Mouse (Mus musculus) heart, embryonic 15.5 days (tissue): ENCODE measurements at regions not wholly inside any gene's neighbourhood (a gene's known extent, or its start where the extent isn't known, plus 50 kb on each side); places are given as distances from the start of the nearest gene placed in this dataset.

ENCODE experiments used
- ATAC-seq: fragments of 200-750 bp; cut with Nextera tagmentation; replicated peaks from 2 replicates; pipeline ENCODE4 v1.8.0; 2017; ENCODE audit warnings: low read depth, moderate TSS enrichment; ENCODE audit not compliant: insufficient number of reproducible peaks, insufficient read depth, low FRiP score
- H3K27ac ChIP-seq: fragments of 300-500 bp; sonication (generic); 2 replicates; pipeline ENCODE4 v1.5.1; 2015; ENCODE audit warnings: mild to moderate bottlenecking, inconsistent platforms
- H3K27me3 ChIP-seq: fragments of 300-500 bp; sonication (generic); 2 replicates; pipeline ENCODE4 v1.6.1; 2015; ENCODE audit warnings: inconsistent platforms
- H3K36me3 ChIP-seq: fragments of 300-500 bp; sonication (generic); 2 replicates; pipeline ENCODE4 v1.6.1; 2015; ENCODE audit warnings: mild to moderate bottlenecking, inconsistent platforms
- H3K4me1 ChIP-seq: fragments of 300-500 bp; sonication (generic); replicated peaks from 2 replicates; pipeline ENCODE4 v1.6.1; 2015; ENCODE audit warnings: inconsistent platforms
- H3K4me2 ChIP-seq: fragments of 300-500 bp; sonication (generic); 2 replicates; pipeline ENCODE4 v1.6.1; 2015; ENCODE audit warnings: inconsistent platforms, mild to moderate bottlenecking, moderate library complexity
- H3K4me3 ChIP-seq: fragments of 300-500 bp; sonication (generic); 2 replicates; pipeline ENCODE4 v1.5.1; 2015; ENCODE audit warnings: mild to moderate bottlenecking, inconsistent platforms
- H3K9ac ChIP-seq: fragments of 300-500 bp; sonication (generic); 2 replicates; pipeline ENCODE4 v1.6.1; 2015; ENCODE audit warnings: mild to moderate bottlenecking, inconsistent platforms
- H3K9me3 ChIP-seq: fragments of 300-500 bp; sonication (generic); replicated peaks from 2 replicates; pipeline ENCODE4 v1.6.1; 2016; ENCODE audit warnings: inconsistent platforms
- WGBS: fragments of 180-500 bp; shearing (Covaris S2); methylation state at CpG from one replicate; pipeline ENCODE4 v1.1.7; 2015; ENCODE audit warnings: mixed read lengths; 5-methylcytosine and 5-hydroxymethylcytosine counted together

- Histone ChIP-seq H3K4me3 (no peak overlapping the region), H3K4me1 (no peaks in the 10 kb centered on the region), H3K4me2 (no peak overlapping the region), H3K9me3 (no peaks in the 10 kb centered on the region), H3K36me3 (no peaks in the 10 kb centered on the region), H3K27ac (no peak overlapping the region), H3K27me3 (no peaks in the 10 kb centered on the region), H3K9ac (no peak overlapping the region)
- 72% methylated on average over 4 of the region's 4 CpGs for WGBS
- ATAC-seq: no peak
These were observed 979.7 kb downstream of the Slc22a22 start for GRCm38 (mm10) chr15:56497757-56498156.

GRCm38 (mm10) chr15:56496355-56496754 lies 981.1 kb downstream of the Slc22a22 start:
- no peaks in the 10 kb centered on the region for H3K9me3 ChIP-seq
- H3K9ac ChIP-seq: no peak overlapping the region
- no peak overlapping the region for H3K27ac ChIP-seq
- ATAC-seq: no peak
- no peaks in the 10 kb centered on the region for H3K4me1 ChIP-seq
- H3K36me3 ChIP-seq: no peaks in the 10 kb centered on the region
- no peak overlapping the region for H3K4me2 ChIP-seq
- H3K4me3 ChIP-seq: no peak overlapping the region
- no peaks in the 10 kb centered on the region for H3K27me3 ChIP-seq
- 73% methylated on average over 2 of the region's 2 CpGs for WGBS

- Histone ChIP-seq H3K36me3 (no peaks in the 10 kb centered on the region), H3K27me3 (no peaks in the 10 kb centered on the region), H3K4me2 (no peak overlapping the region), H3K9ac (no peak overlapping the region), H3K4me3 (no peak overlapping the region), H3K4me1 (no peaks in the 10 kb centered on the region), H3K27ac (no peak overlapping the region), H3K9me3 (no peaks in the 10 kb centered on the region)
- WGBS: 64% methylated on average over 3 of the region's 3 CpGs
- ATAC-seq: no peak
These were observed 991.5 kb downstream of the Slc22a22 start for GRCm38 (mm10) chr15:56485931-56486330.

GRCm38 (mm10) chr15:56484693-56485092 lies 992.7 kb downstream of the Slc22a22 start:
- Histone ChIP-seq H3K4me1 (no peaks in the 10 kb centered on the region), H3K27me3 (no peaks in the 10 kb centered on the region), H3K4me2 (no peak overlapping the region), H3K9me3 (no peaks in the 10 kb centered on the region), H3K4me3 (no peak overlapping the region), H3K27ac (no peak overlapping the region), H3K36me3 (no peaks in the 10 kb centered on the region), H3K9ac (no peak overlapping the region)
- WGBS: 68% methylated on average over 3 of the region's 3 CpGs
- ATAC-seq: no peak

GRCm38 (mm10) chr15:56479682-56480081 lies 997.7 kb downstream of the Slc22a22 start:
- no peak overlapping the region for H3K4me3 ChIP-seq
- H3K36me3 ChIP-seq: no peaks in the 10 kb centered on the region
- no peak for ATAC-seq
- H3K4me2 ChIP-seq: no peak overlapping the region
- no peaks in the 10 kb centered on the region for H3K9me3 ChIP-seq
- no peak overlapping the region for H3K9ac ChIP-seq
- H3K27ac ChIP-seq: no peak overlapping the region
- no peaks in the 10 kb centered on the region for H3K27me3 ChIP-seq
- H3K4me1 ChIP-seq: no peaks in the 10 kb centered on the region

- WGBS: 66% methylated on average over 3 of the region's 3 CpGs
- Histone ChIP-seq H3K36me3 (no peaks in the 10 kb centered on the region), H3K27ac (no peak overlapping the region), H3K4me2 (no peak overlapping the region), H3K9me3 (no peaks in the 10 kb centered on the region), H3K4me3 (no peak overlapping the region), H3K27me3 (no peaks in the 10 kb centered on the region), H3K9ac (no peak overlapping the region), H3K4me1 (no peaks in the 10 kb centered on the region)
- no peak for ATAC-seq
These were observed 998.4 kb downstream of the Slc22a22 start for GRCm38 (mm10) chr15:56479015-56479414.

- WGBS: 80% methylated on average over 1 of the region's 1 CpGs
- no peak overlapping the region for H3K4me3 ChIP-seq
- H3K4me2 ChIP-seq: no peak overlapping the region
- H3K4me1 ChIP-seq: no peaks in the 10 kb centered on the region
- H3K27me3 ChIP-seq: no peaks in the 10 kb centered on the region
- H3K36me3 ChIP-seq: no peaks in the 10 kb centered on the region
- no peaks in the 10 kb centered on the region for H3K9me3 ChIP-seq
- no peak for ATAC-seq
- no peak overlapping the region for H3K9ac ChIP-seq
- H3K27ac ChIP-seq: no peak overlapping the region
These were observed 1003.7 kb downstream of the Slc22a22 start for GRCm38 (mm10) chr15:56473679-56474078.

GRCm38 (mm10) chr15:56451881-56452280 lies 1025.5 kb downstream of the Slc22a22 start:
- no peak overlapping the region for H3K27ac ChIP-seq
- no peaks in the 10 kb centered on the region for H3K27me3 ChIP-seq
- H3K4me2 ChIP-seq: no peak overlapping the region
- H3K9ac ChIP-seq: no peak overlapping the region
- H3K36me3 ChIP-seq: no peaks in the 10 kb centered on the region
- H3K4me1 ChIP-seq: no peaks in the 10 kb centered on the region
- no peak for ATAC-seq
- 48% methylated on average over 4 of the region's 4 CpGs for WGBS
- H3K9me3 ChIP-seq: no peaks in the 10 kb centered on the region
- H3K4me3 ChIP-seq: no peak overlapping the region

- no peak overlapping the region for H3K4me2 ChIP-seq
- 66% methylated on average over 10 of the region's 10 CpGs for WGBS
- H3K27me3 ChIP-seq: no peaks in the 10 kb centered on the region
- no peak for ATAC-seq
- H3K4me3 ChIP-seq: no peak overlapping the region
- no peaks in the 10 kb centered on the region for H3K9me3 ChIP-seq
- no peak overlapping the region for H3K27ac ChIP-seq
- no peaks in the 10 kb centered on the region for H3K4me1 ChIP-seq
- no peaks in the 10 kb centered on the region for H3K36me3 ChIP-seq
- no peak overlapping the region for H3K9ac ChIP-seq
These were observed 1029.3 kb downstream of the Slc22a22 start for GRCm38 (mm10) chr15:56448015-56448645.

GRCm38 (mm10) chr15:56440171-56440570 lies 1037.3 kb downstream of the Slc22a22 start:
- H3K4me3 ChIP-seq: no peak overlapping the region
- ATAC-seq: no peak

GRCm38 (mm10) chr15:56438370-56438769 lies 1039.1 kb downstream of the Slc22a22 start:
- ATAC-seq: no peak
- no peaks in the 10 kb centered on the region for H3K4me1 ChIP-seq
- 71% methylated on average over 2 of the region's 2 CpGs for WGBS
- no peak overlapping the region for H3K27ac ChIP-seq
- no peaks in the 10 kb centered on the region for H3K27me3 ChIP-seq
- H3K36me3 ChIP-seq: no peaks in the 10 kb centered on the region
- no peak overlapping the region for H3K9ac ChIP-seq
- H3K4me2 ChIP-seq: no peak overlapping the region
- no peaks in the 10 kb centered on the region for H3K9me3 ChIP-seq
- H3K4me3 ChIP-seq: no peak overlapping the region

More at GRCm38 (mm10) chr15:56440171-56440570, 1037.3 kb downstream of the Slc22a22 start:
- H3K36me3 ChIP-seq: no peaks in the 10 kb centered on the region
- H3K4me2 ChIP-seq: no peak overlapping the region
- no peaks in the 10 kb centered on the region for H3K27me3 ChIP-seq
- 63% methylated on average over 4 of the region's 4 CpGs for WGBS
- no peaks in the 10 kb centered on the region for H3K4me1 ChIP-seq
- H3K9ac ChIP-seq: no peak overlapping the region
- H3K27ac ChIP-seq: no peak overlapping the region
- H3K9me3 ChIP-seq: no peaks in the 10 kb centered on the region

GRCm38 (mm10) chr15:56436131-56436530 lies 1041.3 kb downstream of the Slc22a22 start:
- no peaks in the 10 kb centered on the region for H3K9me3 ChIP-seq
- H3K27me3 ChIP-seq: no peaks in the 10 kb centered on the region
- WGBS: 61% methylated on average over 6 of the region's 6 CpGs
- H3K27ac ChIP-seq: no peak overlapping the region
- no peak overlapping the region for H3K9ac ChIP-seq
- H3K4me2 ChIP-seq: no peak overlapping the region
- ATAC-seq: no peak
- H3K36me3 ChIP-seq: no peaks in the 10 kb centered on the region
- no peak overlapping the region for H3K4me3 ChIP-seq
- H3K4me1 ChIP-seq: no peaks in the 10 kb centered on the region
